Mouse (Mus musculus) bone marrow, adult 2 months (tissue): ENCODE results near the gene Tceal7. TPM values are rescaled to one million over a fixed set of nuclear protein-coding genes. Genes with fewer than 3 reads are reported as not detected.
"Not testable (repeated sequence)": the region's sequence is repeated elsewhere in the genome, so short reads cannot be mapped to it uniquely, and the experiment has no call there.

Experiments used
- H3K27ac ChIP-seq: fragments of 200-500 bp; 2 replicates; pipeline ENCODE4 v1.5.1; 2012; ENCODE audit warnings: low read depth, mild to moderate bottlenecking, control low read depth, inconsistent platforms, low read length; ENCODE audit not compliant: control insufficient read depth, poor library complexity, insufficient read depth
- H3K4me1 ChIP-seq: fragments of 200-500 bp; 2 replicates; pipeline ENCODE4 v1.6.1; 2011; ENCODE audit warnings: low read length; ENCODE audit not compliant: control insufficient read depth, insufficient read depth
- H3K4me3 ChIP-seq: fragments of 200-500 bp; replicated peaks from 2 replicates; pipeline ENCODE3; 2011; ENCODE audit warnings: mild to moderate bottlenecking, low read depth, low read length, control low read depth; ENCODE audit not compliant: control insufficient read depth
- CTCF ChIP-seq: fragments of 200-500 bp; IDR thresholded peaks from 2 replicates; pipeline ENCODE4 v1.5.1; 2011; ENCODE audit warnings: low read length, control low read depth; ENCODE audit not compliant: control insufficient read depth, insufficient read depth
- POLR2A ChIP-seq: fragments of 200-500 bp; IDR thresholded peaks from 2 replicates; pipeline ENCODE4 v1.6.1; 2011; ENCODE audit warnings: low read depth, mild to moderate bottlenecking, control low read depth, low read length, borderline replicate concordance; ENCODE audit not compliant: control insufficient read depth
- WGBS: fragments of 180-500 bp; shearing (Covaris S2); methylation state at CpG from one replicate; pipeline ENCODE4 v1.1.7; 2018; 5-methylcytosine and 5-hydroxymethylcytosine counted together
- polyA plus RNA-seq: library from polyadenylated mRNA; stranded (reverse); fragments of >200 nt; gene quantifications from 2 replicates; pipeline ENCODE4 v1.2.4, GENCODE M21; 2011; ENCODE audit warnings: low replicate concordance; ENCODE audit not compliant: missing spikeins, insufficient read depth, insufficient read length

Gene Tceal7
- polyA plus RNA-seq, 1 experiment: not detected

DNA sequence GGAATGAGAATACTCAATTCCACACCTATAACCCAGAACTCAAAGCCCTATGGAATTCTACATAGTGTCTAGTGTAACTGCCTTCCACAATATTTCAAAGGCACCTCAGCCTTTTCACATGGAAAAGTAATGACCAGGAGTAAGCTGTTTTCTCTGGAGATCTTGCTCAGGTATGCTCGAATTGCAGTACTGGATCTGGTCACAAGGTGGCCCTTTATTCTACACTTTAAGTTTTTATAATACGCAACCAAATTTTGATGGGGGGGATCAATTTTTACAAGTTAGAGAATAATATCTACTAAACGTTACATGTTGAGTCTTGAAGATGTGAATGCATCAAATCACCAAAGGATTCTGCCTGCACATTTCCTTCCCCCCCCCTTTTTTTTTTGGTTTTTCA lies 23.5 kb downstream of the Tceal7 start:
- Histone ChIP-seq H3K4me1 (no peaks in the 10 kb centered on the region), H3K4me3 (no peak overlapping the region), H3K27ac (no peak overlapping the region)
- WGBS: 26% methylated on average over 3 of the region's 3 CpGs
- TF ChIP-seq CTCF (no peak), POLR2A (no peak)

DNA sequence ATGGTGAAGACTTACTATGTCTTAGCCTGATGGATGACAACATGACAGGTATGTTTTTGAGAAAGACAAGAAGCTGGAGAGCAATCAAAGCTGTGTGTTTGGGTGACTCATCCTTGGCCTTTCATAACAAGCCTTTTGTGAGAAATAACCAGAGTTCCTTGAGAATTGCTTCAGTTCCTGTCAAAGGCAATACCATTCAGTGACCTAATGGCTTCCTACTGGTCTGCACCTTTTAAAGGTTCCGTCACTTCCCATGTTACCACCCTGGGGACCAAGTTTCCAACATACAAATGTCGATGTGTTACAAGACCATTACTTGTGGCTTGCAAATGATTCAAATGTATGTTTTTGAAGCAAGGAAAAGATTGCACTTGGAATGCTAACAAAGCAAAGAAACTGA lies 28.6 kb downstream of the Tceal7 start:
- Histone ChIP-seq H3K4me3 (no peak overlapping the region), H3K4me1 (no peaks in the 10 kb centered on the region), H3K27ac (no peak overlapping the region)
- TF ChIP-seq CTCF (no peak), POLR2A (no peak)
- 44% methylated on average over 2 of the region's 2 CpGs for WGBS

DNA sequence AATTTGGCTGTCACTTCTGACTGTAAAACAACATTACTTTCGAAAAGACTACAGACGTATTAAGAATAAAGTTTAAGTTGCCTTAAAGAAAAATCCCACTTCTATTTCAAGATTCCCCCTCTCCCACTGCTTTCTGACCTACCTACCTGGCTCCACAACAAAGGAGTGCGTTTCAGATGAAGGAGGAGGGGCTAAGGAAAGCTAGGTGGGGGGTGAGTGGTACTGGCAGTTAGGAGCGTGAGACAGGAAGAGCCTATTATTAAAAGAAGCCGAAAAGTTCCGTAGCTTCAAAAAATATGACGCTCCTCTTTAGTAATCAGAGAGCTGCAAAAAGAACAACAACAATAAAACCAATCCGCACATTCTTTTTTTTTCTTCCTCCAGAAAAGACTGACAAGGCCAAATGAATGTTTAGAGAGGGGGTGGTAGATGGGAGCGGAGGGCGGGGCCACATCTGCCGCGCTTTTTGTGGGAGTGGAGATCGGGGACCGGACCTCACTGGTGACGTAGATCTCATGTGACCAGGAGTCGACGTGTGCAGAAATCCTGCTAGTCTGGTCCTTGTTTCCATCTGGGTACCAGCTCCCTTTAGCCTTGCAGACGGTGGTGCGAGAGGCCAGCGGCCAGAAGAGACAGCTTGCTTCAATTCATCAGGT lies 30.1 kb downstream of the Tceal7 start, which contains the start of gene Tceal9:
Tceal9 (plus strand) TSS at position 506 of the 656 bp plus-strand sequence.
- no peak for TF ChIP-seq CTCF
- TF ChIP-seq POLR2A: no peak
- WGBS: 13% methylated on average over 20 of the region's 20 CpGs

DNA sequence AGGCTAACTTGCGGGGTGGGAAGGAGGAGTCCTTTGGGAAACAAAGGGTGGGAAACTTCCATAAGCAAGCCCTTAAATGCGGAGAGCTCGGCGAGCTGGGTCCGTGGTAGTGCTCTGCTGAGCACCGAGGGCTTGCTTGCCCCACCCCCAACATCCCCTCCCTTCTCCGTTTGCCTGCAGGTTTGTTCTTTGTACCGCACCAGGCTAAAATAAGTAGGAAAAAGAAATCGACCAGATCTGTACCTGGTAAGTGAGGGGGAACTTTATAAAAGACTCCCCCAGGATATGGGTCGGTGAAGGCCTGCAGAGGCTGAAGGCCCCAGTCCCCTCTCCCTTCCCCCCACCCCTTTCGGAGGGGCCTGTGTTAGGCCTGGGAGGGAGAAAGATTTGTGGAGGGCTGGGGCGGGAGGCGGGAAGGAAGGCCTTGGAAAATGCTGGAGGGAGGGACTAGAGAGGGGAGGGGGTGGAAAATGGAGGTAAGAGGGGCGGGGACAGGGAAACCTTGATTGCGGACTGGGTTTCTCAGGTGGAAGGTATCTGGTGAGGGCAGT lies 31.0 kb downstream of the Tceal7 start:
- Histone ChIP-seq H3K27ac (no peak overlapping the region), H3K4me1 (no peaks in the 10 kb centered on the region), H3K4me3 (peak overlapping the region; percentile 65)
- 16% methylated on average over 13 of the region's 15 CpGs for WGBS
- TF ChIP-seq POLR2A: no peak
- TF ChIP-seq CTCF: no peak

More for the DNA sequence above, 30.1 kb downstream of the Tceal7 start, which contains the start of gene Tceal9:
- H3K4me1 ChIP-seq: no peaks in the 10 kb centered on the region
- no peak within 1 kb of the TSS for H3K27ac ChIP-seq
- peak within 1 kb of the TSS; percentile 88 for H3K4me3 ChIP-seq

DNA sequence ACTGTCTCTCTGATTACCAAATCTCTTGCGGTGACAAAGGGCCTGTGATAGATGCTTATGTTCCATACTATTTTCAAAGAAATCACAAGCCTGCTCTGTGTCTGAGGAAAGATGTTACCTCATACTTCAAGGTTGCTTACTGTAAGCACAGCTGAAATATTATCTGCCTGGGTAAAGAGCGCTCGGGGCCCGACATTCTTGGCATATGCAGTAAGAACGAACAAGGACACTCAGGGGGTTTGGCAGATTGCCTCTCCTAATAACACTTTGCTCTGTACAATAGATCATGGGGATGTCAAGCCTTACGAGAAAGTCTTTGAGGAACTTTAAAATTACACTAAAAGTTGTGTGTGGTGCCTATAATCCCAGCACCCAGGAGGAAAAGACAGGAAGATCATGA lies 34.2 kb downstream of the Tceal7 start:
- Histone ChIP-seq H3K4me1 (no peaks in the 10 kb centered on the region), H3K27ac (no peak overlapping the region), H3K4me3 (no peak overlapping the region)
- 73% methylated on average over 6 of the region's 6 CpGs for WGBS
- TF ChIP-seq POLR2A (no peak), CTCF (no peak)

DNA sequence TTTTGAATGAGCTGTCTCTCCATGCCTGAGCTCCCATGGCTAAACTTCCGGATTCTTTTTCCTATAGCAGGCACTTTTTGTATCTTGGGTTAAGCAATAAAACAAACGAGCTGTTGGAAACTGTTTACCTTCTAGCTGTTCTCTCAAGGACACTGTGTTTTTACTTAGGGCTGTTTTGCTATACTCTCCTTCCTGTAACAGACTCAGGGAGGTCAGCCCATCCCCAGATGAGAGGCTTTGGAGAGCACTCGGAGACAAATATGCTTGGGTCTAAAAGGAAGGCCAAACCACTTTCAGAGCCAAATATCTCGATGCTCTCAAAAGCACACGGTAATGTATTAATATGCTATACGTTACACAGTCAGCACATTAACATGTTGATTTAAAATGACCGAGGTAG lies 35.1 kb downstream of the Tceal7 start:
- no peak overlapping the region for H3K4me3 ChIP-seq
- 83% methylated on average over 7 of the region's 7 CpGs for WGBS
- H3K4me1 ChIP-seq: no peaks in the 10 kb centered on the region
- no peak for TF ChIP-seq POLR2A
- no peak for TF ChIP-seq CTCF
- no peak overlapping the region for H3K27ac ChIP-seq

DNA sequence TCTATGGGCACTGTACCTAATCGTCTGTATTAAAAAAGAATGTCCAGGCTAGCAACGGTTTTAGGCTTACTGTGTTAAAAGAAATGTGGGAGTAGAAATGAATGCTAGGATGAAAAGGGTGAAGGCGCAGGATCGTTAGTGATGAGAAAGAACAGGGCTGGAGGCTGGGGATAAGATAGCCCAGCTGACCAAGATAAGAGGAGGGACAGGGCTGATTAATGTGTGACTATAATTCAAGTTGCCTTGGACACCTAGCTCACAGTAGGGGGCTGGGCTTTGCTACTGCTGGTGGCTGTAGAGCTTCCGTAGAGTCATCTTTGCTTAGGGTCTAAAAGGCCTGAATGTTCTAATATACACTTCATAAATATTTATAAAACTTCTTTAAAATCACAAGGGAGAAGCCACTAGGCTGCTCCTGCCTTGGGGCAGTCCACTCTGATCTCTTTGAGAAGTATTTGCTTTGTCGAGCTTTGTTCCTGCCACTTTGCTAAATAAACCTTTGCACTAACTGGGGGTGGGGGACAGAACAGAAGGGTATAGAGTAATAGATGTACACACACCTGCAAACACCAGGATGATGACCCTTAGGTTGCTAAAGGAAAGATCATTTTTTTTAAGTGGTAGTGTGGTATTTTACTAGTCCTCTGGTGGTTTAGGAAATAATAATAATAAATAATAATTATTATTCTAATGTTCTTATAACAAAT lies 37.6 kb downstream of the Tceal7 start:
- WGBS: 61% methylated on average over 6 of the region's 6 CpGs
- Histone ChIP-seq H3K4me3 (no peak overlapping the region), H3K27ac (no peak overlapping the region), H3K4me1 (no peaks in the 10 kb centered on the region)
- TF ChIP-seq POLR2A (no peak), CTCF (no peak)

DNA sequence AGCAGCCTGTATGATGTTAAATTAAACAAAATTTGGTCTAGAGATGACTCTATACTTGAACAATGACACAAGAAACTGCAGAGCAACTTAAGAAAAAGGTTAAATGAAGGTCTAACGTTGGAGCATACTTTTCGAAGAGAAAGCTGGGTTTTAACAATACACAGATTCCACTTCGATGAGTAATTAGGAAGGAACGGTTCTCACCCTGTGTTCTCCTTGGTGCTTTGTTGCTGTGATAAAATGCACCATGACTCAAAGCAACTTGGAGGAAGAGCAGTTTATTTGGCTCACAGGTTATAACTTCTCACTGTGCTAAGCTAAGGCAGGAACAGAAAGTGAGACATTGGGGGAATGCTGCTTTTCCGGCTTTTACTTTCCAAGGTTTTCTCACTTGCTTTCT lies 53.1 kb downstream of the Tceal7 start:
- H3K4me1 ChIP-seq: no peaks in the 10 kb centered on the region
- no peak overlapping the region for H3K27ac ChIP-seq
- no peak for TF ChIP-seq POLR2A
- no peak for TF ChIP-seq CTCF
- 64% methylated on average over 5 of the region's 5 CpGs for WGBS
- no peak overlapping the region for H3K4me3 ChIP-seq

DNA sequence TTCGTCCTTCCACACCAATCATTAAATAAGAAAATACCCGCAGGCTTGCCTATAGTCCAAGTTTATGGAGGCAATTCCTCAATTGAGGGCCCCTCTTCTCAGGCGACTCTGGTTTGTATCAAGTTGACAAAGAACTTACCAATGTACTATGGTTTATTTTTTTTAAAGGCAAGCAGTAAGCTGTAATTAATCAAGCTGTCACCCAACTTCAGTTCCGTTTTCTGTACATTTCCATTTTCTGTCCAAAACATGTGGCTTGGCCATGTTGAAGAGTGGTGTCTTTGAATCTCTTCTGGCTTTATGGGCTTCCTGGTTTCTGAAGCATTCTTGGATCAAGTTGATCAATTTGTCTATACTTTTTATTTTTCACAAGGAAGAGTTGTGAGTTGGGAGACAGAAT lies 53.6 kb downstream of the Tceal7 start:
- no peak overlapping the region for H3K27ac ChIP-seq
- 45% methylated on average over 4 of the region's 4 CpGs for WGBS
- H3K4me1 ChIP-seq: no peaks in the 10 kb centered on the region
- no peak overlapping the region for H3K4me3 ChIP-seq
- TF ChIP-seq CTCF: no peak
- TF ChIP-seq POLR2A: no peak

DNA sequence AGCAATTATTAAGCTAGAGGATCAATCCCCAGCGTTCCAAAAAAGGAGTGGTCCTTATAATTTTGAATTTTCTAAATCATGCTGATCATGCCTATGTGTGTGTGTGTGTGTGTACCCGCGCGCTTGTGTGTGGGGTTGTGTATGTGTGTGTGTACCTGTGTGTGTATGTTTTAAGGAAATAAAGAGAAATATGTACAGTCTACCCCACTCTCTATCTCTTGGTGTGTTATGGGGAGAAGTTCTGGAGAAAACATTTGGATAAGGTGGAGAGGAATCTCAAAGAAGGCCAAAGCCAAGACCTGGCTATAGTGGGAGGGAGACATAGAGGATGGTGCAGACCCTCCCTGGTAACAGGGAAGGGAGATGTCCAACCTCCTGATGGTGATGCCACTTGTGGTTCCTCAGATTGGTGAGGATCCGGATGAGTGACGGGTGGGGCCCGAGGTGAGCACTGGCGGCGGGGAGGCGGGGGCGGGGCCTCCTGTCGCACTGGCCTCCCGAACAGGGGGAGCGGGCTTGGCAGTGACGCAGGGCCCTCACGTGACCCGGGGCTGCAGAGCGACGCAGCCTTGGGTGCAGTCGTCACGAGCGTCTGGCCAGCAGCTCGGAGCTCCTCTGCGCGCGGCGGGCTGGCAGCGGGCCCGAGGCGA lies 55.3 kb downstream of the Tceal7 start, which contains the start of gene Bex3:
Bex3 (plus strand) TSS at position 511 of the 650 bp plus-strand sequence.
- not testable (repeated sequence) for H3K27ac ChIP-seq, H3K4me1 ChIP-seq, H3K4me3 ChIP-seq
- WGBS: 77% methylated on average over 4 of the region's 30 CpGs

DNA sequence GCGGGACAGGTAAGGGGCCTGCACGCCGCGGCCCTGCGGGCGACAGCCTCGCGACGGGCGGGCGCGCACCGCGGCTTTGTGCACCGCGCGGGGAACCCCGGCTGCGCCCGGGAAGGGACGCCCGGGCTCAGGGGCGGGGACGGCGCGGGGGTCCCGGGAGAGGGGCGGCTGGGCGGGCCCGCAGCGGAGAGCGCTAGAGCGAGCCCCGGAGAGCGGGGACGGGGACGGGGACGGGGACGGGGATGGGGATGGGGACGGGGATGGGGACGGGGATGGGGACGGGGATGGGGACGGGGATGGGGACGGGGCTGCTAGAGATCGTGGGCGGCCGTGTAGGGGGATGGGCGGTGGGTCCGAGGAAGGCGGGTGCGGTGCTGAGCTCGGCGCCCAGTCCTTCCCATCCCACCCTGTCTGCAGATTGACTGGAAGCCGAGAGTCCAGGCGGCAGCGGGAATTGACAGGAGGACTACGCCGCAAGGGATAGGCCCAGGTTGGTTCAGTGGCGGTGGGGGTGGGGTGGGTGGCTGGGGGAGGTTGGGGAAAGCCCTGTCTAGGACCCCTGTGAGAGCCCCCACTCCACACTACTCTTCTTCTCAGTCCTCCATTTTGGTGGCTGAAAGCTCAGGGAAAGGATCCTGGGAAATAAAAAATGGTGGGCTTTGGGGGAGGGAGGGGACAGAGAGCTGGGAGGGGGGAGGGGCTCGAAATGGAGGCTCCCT lies 56.0 kb downstream of the Tceal7 start:
- not testable (repeated sequence) for H3K4me3 ChIP-seq, H3K4me1 ChIP-seq, H3K27ac ChIP-seq
- WGBS: 20% methylated on average over 10 of the region's 60 CpGs
